Mouse (Mus musculus) cerebral cortex, adult 2 months (tissue): ENCODE measurements around the gene Gpr182.

Experiments
- WGBS: fragments of 180-500 bp; shearing (Covaris S2); methylation state at CpG from one replicate; pipeline ENCODE4 v1.1.7; 2018; 5-methylcytosine and 5-hydroxymethylcytosine counted together

Gpr182 gene

GRCm38 (mm10) chr10:127739083-127739660 is 12.4 kb downstream of the Gpr182 start, which contains the start of gene Zbtb39:
TSS of gene Zbtb39 (plus strand) at chr10:127739538.
- WGBS, result 2% methylated on average over 61 of the region's 61 CpGs

GRCm38 (mm10) chr10:127738151-127738882 is 13.2 kb downstream of the Gpr182 start:
- 46% methylated on average over 13 of the region's 13 CpGs for WGBS

GRCm38 (mm10) chr10:127737552-127737951 is 14.0 kb downstream of the Gpr182 start:
- 36% methylated on average over 2 of the region's 2 CpGs for WGBS

GRCm38 (mm10) chr10:127736916-127737315 is 14.6 kb downstream of the Gpr182 start:
- 72% methylated on average over 4 of the region's 4 CpGs for WGBS

GRCm38 (mm10) chr10:127736266-127736665 is 15.3 kb downstream of the Gpr182 start:
- WGBS, result 82% methylated on average over 2 of the region's 2 CpGs

GRCm38 (mm10) chr10:127734434-127734833 is 17.1 kb downstream of the Gpr182 start:
- 41% methylated on average over 5 of the region's 5 CpGs for WGBS

GRCm38 (mm10) chr10:127731397-127731796 is 20.1 kb downstream of the Gpr182 start:
- 51% methylated on average over 5 of the region's 5 CpGs for WGBS

- 41% methylated on average over 9 of the region's 9 CpGs for WGBS
Observed at GRCm38 (mm10) chr10:127730933-127731310, 20.6 kb downstream of the Gpr182 start.

- 40% methylated on average over 11 of the region's 11 CpGs for WGBS
Observed at GRCm38 (mm10) chr10:127730285-127730932, 21.1 kb downstream of the Gpr182 start.

- WGBS, result 53% methylated on average over 8 of the region's 8 CpGs
Observed at GRCm38 (mm10) chr10:127728437-127728836, 23.1 kb downstream of the Gpr182 start.

- WGBS, result 91% methylated on average over 4 of the region's 4 CpGs
Observed at GRCm38 (mm10) chr10:127725136-127725535, 26.4 kb downstream of the Gpr182 start.

GRCm38 (mm10) chr10:127724178-127724577 is 27.4 kb downstream of the Gpr182 start, which contains the start of gene Tac2:
TSS of gene Tac2 (plus strand) at chr10:127724478.
- 80% methylated on average over 3 of the region's 3 CpGs for WGBS

GRCm38 (mm10) chr10:127721671-127722418 is 29.7 kb downstream of the Gpr182 start:
- WGBS, result 32% methylated on average over 20 of the region's 20 CpGs

GRCm38 (mm10) chr10:127712736-127713135 is 38.8 kb downstream of the Gpr182 start:
- 89% methylated on average over 6 of the region's 6 CpGs for WGBS

GRCm38 (mm10) chr10:127710331-127710730 is 41.2 kb downstream of the Gpr182 start:
- WGBS, result 89% methylated on average over 13 of the region's 13 CpGs

GRCm38 (mm10) chr10:127708850-127709370 is 42.6 kb downstream of the Gpr182 start:
- 79% methylated on average over 3 of the region's 3 CpGs for WGBS

- 84% methylated on average over 7 of the region's 7 CpGs for WGBS
Observed at GRCm38 (mm10) chr10:127707721-127708120, 43.8 kb downstream of the Gpr182 start.

- WGBS, result 90% methylated on average over 4 of the region's 4 CpGs
Observed at GRCm38 (mm10) chr10:127705783-127706182, 45.7 kb downstream of the Gpr182 start.

GRCm38 (mm10) chr10:127704766-127705220 is 46.7 kb downstream of the Gpr182 start, which contains the start of gene Myo1a:
TSS of gene Myo1a (plus strand) at chr10:127705170.
- WGBS, result 73% methylated on average over 2 of the region's 2 CpGs

GRCm38 (mm10) chr10:127704293-127704692 is 47.2 kb downstream of the Gpr182 start:
- 67% methylated on average over 2 of the region's 2 CpGs for WGBS

- WGBS, result 64% methylated on average over 4 of the region's 4 CpGs
Observed at GRCm38 (mm10) chr10:127703299-127703698, 48.2 kb downstream of the Gpr182 start.

GRCm38 (mm10) chr10:127698966-127699365 is 52.6 kb downstream of the Gpr182 start:
- WGBS, result 74% methylated on average over 7 of the region's 7 CpGs
